ENCODE assay signal across 8 mouse cellular contexts in genomic region chr9:35198945-35199771, GRCm38 (mm10). TPM values are rescaled to one million over a fixed set of nuclear protein-coding genes. Genes with fewer than 3 reads are reported as not detected.
DNase-seq lines count a peak whose midpoint lies in the region; ATAC-seq and TF ChIP-seq lines count a peak whose summit lies in the region.

No protein-coding gene starts in this region.

- no peak for TF ChIP-seq CTCF in heart, adult 2 months (IDR thresholded peaks at IDR 0.05)

- intact Hi-C loops in heart, adult 2 months (cut with DNase I), result loop anchor here (2.0 kb wide), 1 partner anchor 22 kb away; the partner anchor contains the start of gene Dcps
- intact Hi-C loops in heart, postnatal 10 days (cut with DNase I), result no loop called here

- DNase-seq in heart, adult 2 months, result no peak
- no peak for DNase-seq in heart, postnatal 10 days
- DNase-seq in cerebellum, adult 18-20 months, result no peak

- peak overlapping the region; percentile 60 for H3K4me3 ChIP-seq in heart, adult 2 months
- peak overlapping the region; percentile 61 for H3K4me3 ChIP-seq in forebrain, embryonic 13.5 days
- peak overlapping the region; percentile 71 for H3K4me3 ChIP-seq in limb, embryonic 15.5 days
- H3K4me3 ChIP-seq in stomach, embryonic 14.5 days (ENCODE audit: low read depth, low read length), result peak overlapping the region; percentile 42

- peak overlapping the region; percentile 90 for H3K9ac ChIP-seq in heart, adult 2 months (ENCODE audit: low read depth, low read length)
- H3K9ac ChIP-seq in forebrain, embryonic 13.5 days, result peak overlapping the region; percentile 79
- H3K9ac ChIP-seq in limb, embryonic 15.5 days, result peak overlapping the region; percentile 68
- peak overlapping the region; percentile 45 for H3K9ac ChIP-seq in stomach, embryonic 14.5 days (replicated peaks; ENCODE audit: low read depth, low read length)

- no peaks in the 10 kb centered on the region for H3K9me3 ChIP-seq in forebrain, embryonic 13.5 days (replicated peaks)
- no peaks in the 10 kb centered on the region for H3K9me3 ChIP-seq in limb, embryonic 15.5 days
- no peaks in the 10 kb centered on the region for H3K9me3 ChIP-seq in stomach, embryonic 14.5 days (ENCODE audit: control insufficient read depth, low read depth, low read length)

- H3K36me3 ChIP-seq in heart, adult 2 months (ENCODE audit: control insufficient read depth, insufficient read depth, low read length), result no peaks in the 10 kb centered on the region
- peaks cover 7% of the 10 kb centered on the region for H3K36me3 ChIP-seq in forebrain, embryonic 13.5 days (ENCODE audit: poor library complexity, severe bottlenecking)
- H3K36me3 ChIP-seq in limb, embryonic 15.5 days, result peaks cover under 1% of the 10 kb centered on the region; the same call in 1 of the 2 replicates
- H3K36me3 ChIP-seq in stomach, embryonic 14.5 days (ENCODE audit: control insufficient read depth, insufficient read depth, low read length), result no peaks in the 10 kb centered on the region

- H3K79me2 ChIP-seq in heart, adult 2 months (replicated peaks; ENCODE audit: control insufficient read depth, insufficient read depth, low read length), result no peaks in the 10 kb centered on the region

- ATAC-seq in CD4-positive, CD25-positive, alpha-beta regulatory T cell, adult 4 months, result peak; percentile 27
- ATAC-seq in forebrain, embryonic 13.5 days, result peak; percentile 46
- ATAC-seq in limb, embryonic 15.5 days (ENCODE audit: insufficient number of reproducible peaks, low FRiP score, low TSS enrichment, low read depth), result peak; percentile 35; the same call in 1 of the 2 replicates
- ATAC-seq in stomach, embryonic 14.5 days (ENCODE audit: insufficient number of reproducible peaks, insufficient read depth, low FRiP score, low read depth), result no peak; the same call in none of the 2 replicates
- no peak for ATAC-seq in erythroid progenitor cell, adult 5-6 weeks (replicated peaks; ENCODE audit: low FRiP score, poor library complexity, severe bottlenecking)

- H3K4me1 ChIP-seq in heart, adult 2 months (ENCODE audit: control insufficient read depth, insufficient read depth, low read length), result peaks cover 4% of the 10 kb centered on the region
- peaks cover 9% of the 10 kb centered on the region for H3K4me1 ChIP-seq in forebrain, embryonic 13.5 days
- H3K4me1 ChIP-seq in limb, embryonic 15.5 days, result peaks cover 20% of the 10 kb centered on the region
- peaks cover 10% of the 10 kb centered on the region; the same call in 1 of the 2 replicates for H3K4me1 ChIP-seq in stomach, embryonic 14.5 days (ENCODE audit: control insufficient read depth, insufficient read depth, low read length)

- H3K27me3 ChIP-seq in heart, adult 2 months (ENCODE audit: control insufficient read depth, insufficient read depth, low read length), result no peaks in the 10 kb centered on the region
- H3K27me3 ChIP-seq in forebrain, embryonic 13.5 days, result no peaks in the 10 kb centered on the region
- no peaks in the 10 kb centered on the region for H3K27me3 ChIP-seq in limb, embryonic 15.5 days
- H3K27me3 ChIP-seq in stomach, embryonic 14.5 days (ENCODE audit: control insufficient read depth, insufficient read depth, low read length), result no peaks in the 10 kb centered on the region

- peak overlapping the region; percentile 83 for H3K27ac ChIP-seq in heart, adult 2 months
- no peak overlapping the region for H3K27ac ChIP-seq in forebrain, embryonic 13.5 days
- peak overlapping the region; percentile 74 for H3K27ac ChIP-seq in limb, embryonic 15.5 days
- peak overlapping the region; percentile 41; the same call in 1 of the 2 replicates for H3K27ac ChIP-seq in stomach, embryonic 14.5 days (ENCODE audit: low read length)

- no peak for TF ChIP-seq POLR2A in heart, adult 2 months (IDR thresholded peaks at IDR 0.05; ENCODE audit: insufficient read depth, low read depth, low read length)

- peak overlapping the region; percentile 75 for H3K4me2 ChIP-seq in forebrain, embryonic 13.5 days
- H3K4me2 ChIP-seq in limb, embryonic 15.5 days, result peak overlapping the region; percentile 70
- H3K4me2 ChIP-seq in stomach, embryonic 14.5 days (replicated peaks; ENCODE audit: low read depth, low read length), result peak overlapping the region; percentile 52

- TF ChIP-seq EP300 in heart, adult 2 months (IDR thresholded peaks at IDR 0.05; ENCODE audit: insufficient read depth, low read depth, low read length), result no peak

- 21% methylated on average over 18 of the region's 18 CpGs for WGBS in heart, adult 2 months
- 25% methylated on average over 18 of the region's 18 CpGs for WGBS in forebrain, embryonic 13.5 days
- 23% methylated on average over 18 of the region's 18 CpGs for WGBS in limb, embryonic 15.5 days
- 26% methylated on average over 18 of the region's 18 CpGs for WGBS in stomach, embryonic 14.5 days

RNA-seq across cellular contexts. Expression of gene Srpr, which starts 0.8 kb away (rescaled TPM):
- 10 to 100 TPM; 82.4 to 96.3 TPM for total RNA-seq in heart, adult 2 months (2021)
- 67.6 and 105 TPM in 2 replicates for polyA plus RNA-seq in heart, adult 2 months (2012; rRNA removed)
- total RNA-seq in heart, postnatal 10 days (2021), result 100 to 1,000 TPM in 1 of 2 experiments, 10 to 100 TPM in 1; 98.2 to 100 TPM
- polyA plus RNA-seq in CD4-positive, CD25-positive, alpha-beta regulatory T cell, adult 4 months (2017; shearing (Covaris generic)), result 100 to 1,000 TPM in 1 of 2 experiments, 10 to 100 TPM in 1; 90.5 to 119 TPM
- polyA plus RNA-seq in forebrain, embryonic 13.5 days (2015; fragmentation: Nextera tagmentation; extraction: Ambion mirVana), result 57.6 and 66.5 TPM in 2 replicates
- polyA plus RNA-seq in limb, embryonic 15.5 days (2015; fragmentation: Nextera tagmentation; extraction: Ambion mirVana), result 156 and 160 TPM in 2 replicates
- polyA plus RNA-seq in stomach, embryonic 14.5 days (2014; fragmentation: Nextera tagmentation; extraction: Ambion mirVana), result 141 and 148 TPM in 2 replicates
- 34.2 and 48.6 TPM in 2 replicates for total RNA-seq in erythroid progenitor cell, adult 5-6 weeks (2015; ENCODE audit: low replicate concordance)
- 32.9 and 66.9 TPM in 2 replicates for total RNA-seq in erythroid progenitor cell, adult 5-6 weeks (2017; ENCODE audit: low replicate concordance)

RNA-seq across cellular contexts. Expression of gene Tirap, which starts 0.9 kb away (rescaled TPM):
- total RNA-seq in heart, adult 2 months (2021), result 1 to 10 TPM; 4.9 to 6.5 TPM
- 9.5 and 11.0 TPM in 2 replicates for polyA plus RNA-seq in heart, adult 2 months (2012; rRNA removed)
- total RNA-seq in heart, postnatal 10 days (2021), result 1 to 10 TPM; 6.6 to 8.0 TPM
- 1 to 10 TPM; 4.1 to 7.2 TPM for polyA plus RNA-seq in CD4-positive, CD25-positive, alpha-beta regulatory T cell, adult 4 months (2017; shearing (Covaris generic))
- 6.1 and 7.8 TPM in 2 replicates for polyA plus RNA-seq in forebrain, embryonic 13.5 days (2015; fragmentation: Nextera tagmentation; extraction: Ambion mirVana)
- polyA plus RNA-seq in limb, embryonic 15.5 days (2015; fragmentation: Nextera tagmentation; extraction: Ambion mirVana), result 10.3 and 11.6 TPM in 2 replicates
- polyA plus RNA-seq in stomach, embryonic 14.5 days (2014; fragmentation: Nextera tagmentation; extraction: Ambion mirVana), result 13.9 and 14.1 TPM in 2 replicates
- total RNA-seq in erythroid progenitor cell, adult 5-6 weeks (2015; ENCODE audit: low replicate concordance), result 2.5 and 4.0 TPM in 2 replicates
- 0.83 and 1.2 TPM in 2 replicates for total RNA-seq in erythroid progenitor cell, adult 5-6 weeks (2017; ENCODE audit: low replicate concordance)

RNA-seq across cellular contexts. Expression of gene Foxred1, which starts 11.7 kb away (rescaled TPM):
- total RNA-seq in heart, adult 2 months (2021), result 10 to 100 TPM; 70.4 to 75.6 TPM
- 56.8 and 100 TPM in 2 replicates for polyA plus RNA-seq in heart, adult 2 months (2012; rRNA removed)
- 10 to 100 TPM; 82.4 to 91.3 TPM for total RNA-seq in heart, postnatal 10 days (2021)
- 10 to 100 TPM; 26.3 to 55.3 TPM for polyA plus RNA-seq in CD4-positive, CD25-positive, alpha-beta regulatory T cell, adult 4 months (2017; shearing (Covaris generic))
- 42.1 and 46.9 TPM in 2 replicates for polyA plus RNA-seq in forebrain, embryonic 13.5 days (2015; fragmentation: Nextera tagmentation; extraction: Ambion mirVana)
- 37.0 and 37.8 TPM in 2 replicates for polyA plus RNA-seq in limb, embryonic 15.5 days (2015; fragmentation: Nextera tagmentation; extraction: Ambion mirVana)
- polyA plus RNA-seq in stomach, embryonic 14.5 days (2014; fragmentation: Nextera tagmentation; extraction: Ambion mirVana), result 35.5 and 37.7 TPM in 2 replicates
- total RNA-seq in erythroid progenitor cell, adult 5-6 weeks (2015; ENCODE audit: low replicate concordance), result 3.8 and 4.3 TPM in 2 replicates
- 9.4 and 10.4 TPM in 2 replicates for total RNA-seq in erythroid progenitor cell, adult 5-6 weeks (2017; ENCODE audit: low replicate concordance)

RNA-seq across cellular contexts. Expression of gene Dcps, which starts 23.3 kb away (rescaled TPM):
- 10 to 100 TPM; 14.4 to 15.1 TPM for total RNA-seq in heart, adult 2 months (2021)
- polyA plus RNA-seq in heart, adult 2 months (2012; rRNA removed), result 21.3 and 25.5 TPM in 2 replicates
- total RNA-seq in heart, postnatal 10 days (2021), result 10 to 100 TPM; 20.8 to 23.3 TPM
- 10 to 100 TPM; 70.6 to 90.4 TPM for polyA plus RNA-seq in CD4-positive, CD25-positive, alpha-beta regulatory T cell, adult 4 months (2017; shearing (Covaris generic))
- 94.4 and 100 TPM in 2 replicates for polyA plus RNA-seq in forebrain, embryonic 13.5 days (2015; fragmentation: Nextera tagmentation; extraction: Ambion mirVana)
- 64.7 and 65.3 TPM in 2 replicates for polyA plus RNA-seq in limb, embryonic 15.5 days (2015; fragmentation: Nextera tagmentation; extraction: Ambion mirVana)
- 77.2 and 80.3 TPM in 2 replicates for polyA plus RNA-seq in stomach, embryonic 14.5 days (2014; fragmentation: Nextera tagmentation; extraction: Ambion mirVana)
- 5.4 and 17.3 TPM in 2 replicates for total RNA-seq in erythroid progenitor cell, adult 5-6 weeks (2015; ENCODE audit: low replicate concordance)
- total RNA-seq in erythroid progenitor cell, adult 5-6 weeks (2017; ENCODE audit: low replicate concordance), result 10.3 and 18.7 TPM in 2 replicates

Comparison
In these comparisons a context has a peak if more than half of its experiments do, and no peak if none do; other contexts are left out.
1. ATAC-seq: peak in CD4-positive, CD25-positive, alpha-beta regulatory T cell, adult 4 months (single experiment), forebrain, embryonic 13.5 days (single experiment) and limb, embryonic 15.5 days (single experiment); none in stomach, embryonic 14.5 days (single experiment) and erythroid progenitor cell, adult 5-6 weeks (single experiment).
2. Peak in every context shown above with its lines, with median percentiles within 50 percentile points of each other: H3K4me3 ChIP-seq, H3K9ac ChIP-seq and H3K4me2 ChIP-seq.